Mouse (Mus musculus): ENCODE results near the gene Wbp4. TPM values are rescaled to one million over a fixed set of nuclear protein-coding genes. Genes with fewer than 3 reads are reported as not detected.
"Not testable (repeated sequence)": the region's sequence is repeated elsewhere in the genome, so short reads cannot be mapped to it uniquely, and the experiment has no call there.

Gene Wbp4
- total RNA-seq (2014; rRNA removed) (6.1 and 7.7 TPM in 2 replicates), polyA plus RNA-seq (2012; rRNA removed) (2.1 and 2.5 TPM in 2 replicates)

- H3K4me3 ChIP-seq (ENCODE audit: insufficient read depth, low read depth, low read length): peak within 1 kb of the TSS; percentile 100
- peaks cover 20% of the 10 kb centered on the region for H3K4me1 ChIP-seq (ENCODE audit: control insufficient read depth, insufficient read depth, low read length)
- H3K36me3 ChIP-seq (ENCODE audit: control insufficient read depth, insufficient read depth, low read length): peaks cover 4% of the 10 kb centered on the region
- no peaks in the 10 kb centered on the region for H3K27me3 ChIP-seq (ENCODE audit: control insufficient read depth, insufficient read depth, low read length)
- peaks cover 32% of the 10 kb centered on the region for H3K79me2 ChIP-seq (ENCODE audit: control insufficient read depth, insufficient read depth, low read length)
- DNase-seq (ENCODE audit: extremely low read depth, low read depth, low spot score): peak; percentile 74
- WGBS: under 1% methylated on average over 86 of the region's 86 CpGs
- TF ChIP-seq POLR2A (IDR thresholded peaks at IDR 0.05; ENCODE audit: extremely low read depth, insufficient read depth, low read length) (0 out of 2 replicates have a peak, but pooled peaks have one; percentile 35), CTCF (IDR thresholded peaks at IDR 0.05; ENCODE audit: low read depth, low read length) (no peak)
- H3K27ac ChIP-seq (replicated peaks; ENCODE audit: insufficient read depth, low read depth, low read length): peak within 1 kb of the TSS; percentile 98
- H3K9ac ChIP-seq (ENCODE audit: low read depth, low read length): peak within 1 kb of the TSS; percentile 97
Observed at GRCm38 (mm10) chr14:79481339-79482151, at the start of gene Wbp4. Gene Wbp4, minus strand, starts transcription at chr14:79481520.

GRCm38 (mm10) chr14:79530761-79531160, 49.4 kb upstream of the Wbp4 start:
- H3K4me3 ChIP-seq (ENCODE audit: insufficient read depth, low read depth, low read length): no peak overlapping the region
- no peak overlapping the region for H3K27ac ChIP-seq (replicated peaks; ENCODE audit: insufficient read depth, low read depth, low read length)
- 86% methylated on average over 6 of the region's 6 CpGs for WGBS
- H3K4me1 ChIP-seq (ENCODE audit: control insufficient read depth, insufficient read depth, low read length): peaks cover 8% of the 10 kb centered on the region; the same call in 1 of the 2 replicates
- no peak overlapping the region for H3K9ac ChIP-seq (ENCODE audit: low read depth, low read length)
- H3K79me2 ChIP-seq (ENCODE audit: control insufficient read depth, insufficient read depth, low read length): peaks cover 35% of the 10 kb centered on the region; the same call in 1 of the 2 replicates
- no peaks in the 10 kb centered on the region for H3K27me3 ChIP-seq (ENCODE audit: control insufficient read depth, insufficient read depth, low read length)
- TF ChIP-seq CTCF (IDR thresholded peaks at IDR 0.05; ENCODE audit: low read depth, low read length) (no peak), POLR2A (IDR thresholded peaks at IDR 0.05; ENCODE audit: extremely low read depth, insufficient read depth, low read length) (no peak)
- no peak for DNase-seq (ENCODE audit: extremely low read depth, low read depth, low spot score)
- no peaks in the 10 kb centered on the region for H3K36me3 ChIP-seq (ENCODE audit: control insufficient read depth, insufficient read depth, low read length)

GRCm38 (mm10) chr14:79529581-79530554, 48.5 kb upstream of the Wbp4 start:
- Histone ChIP-seq H3K79me2 (ENCODE audit: control insufficient read depth, insufficient read depth, low read length) (peaks cover 36% of the 10 kb centered on the region; the same call in 1 of the 2 replicates), H3K36me3 (ENCODE audit: control insufficient read depth, insufficient read depth, low read length) (no peaks in the 10 kb centered on the region), H3K27ac (replicated peaks; ENCODE audit: insufficient read depth, low read depth, low read length) (no peak overlapping the region), H3K4me3 (ENCODE audit: insufficient read depth, low read depth, low read length) (no peak overlapping the region), H3K27me3 (ENCODE audit: control insufficient read depth, insufficient read depth, low read length) (no peaks in the 10 kb centered on the region), H3K4me1 (ENCODE audit: control insufficient read depth, insufficient read depth, low read length) (peaks cover 8% of the 10 kb centered on the region; the same call in 1 of the 2 replicates), H3K9ac (ENCODE audit: low read depth, low read length) (no peak overlapping the region)
- no peak for DNase-seq (ENCODE audit: extremely low read depth, low read depth, low spot score)
- WGBS: 87% methylated on average over 10 of the region's 10 CpGs
- no peak for TF ChIP-seq CTCF (IDR thresholded peaks at IDR 0.05; ENCODE audit: low read depth, low read length)
- no peak for TF ChIP-seq POLR2A (IDR thresholded peaks at IDR 0.05; ENCODE audit: extremely low read depth, insufficient read depth, low read length)

GRCm38 (mm10) chr14:79527704-79528103, 46.4 kb upstream of the Wbp4 start:
- Histone ChIP-seq H3K36me3 (ENCODE audit: control insufficient read depth, insufficient read depth, low read length) (no peaks in the 10 kb centered on the region; the same call in 1 of the 2 replicates), H3K27me3 (ENCODE audit: control insufficient read depth, insufficient read depth, low read length) (no peaks in the 10 kb centered on the region), H3K9ac (ENCODE audit: low read depth, low read length) (no peak overlapping the region), H3K4me3 (ENCODE audit: insufficient read depth, low read depth, low read length) (no peak overlapping the region), H3K79me2 (ENCODE audit: control insufficient read depth, insufficient read depth, low read length) (peaks cover 44% of the 10 kb centered on the region), H3K4me1 (ENCODE audit: control insufficient read depth, insufficient read depth, low read length) (no peaks in the 10 kb centered on the region), H3K27ac (replicated peaks; ENCODE audit: insufficient read depth, low read depth, low read length) (no peak overlapping the region)
- TF ChIP-seq CTCF (IDR thresholded peaks at IDR 0.05; ENCODE audit: low read depth, low read length) (no peak), POLR2A (IDR thresholded peaks at IDR 0.05; ENCODE audit: extremely low read depth, insufficient read depth, low read length) (no peak)
- WGBS: 66% methylated on average over 6 of the region's 6 CpGs
- DNase-seq (ENCODE audit: extremely low read depth, low read depth, low spot score): no peak

- WGBS: 97% methylated on average over 12 of the region's 12 CpGs
- H3K27ac ChIP-seq (replicated peaks; ENCODE audit: insufficient read depth, low read depth, low read length); DNase-seq (ENCODE audit: extremely low read depth, low read depth, low spot score); H3K9ac ChIP-seq (ENCODE audit: low read depth, low read length); H3K36me3 ChIP-seq (ENCODE audit: control insufficient read depth, insufficient read depth, low read length); H3K4me3 ChIP-seq (ENCODE audit: insufficient read depth, low read depth, low read length); H3K27me3 ChIP-seq (ENCODE audit: control insufficient read depth, insufficient read depth, low read length); H3K4me1 ChIP-seq (ENCODE audit: control insufficient read depth, insufficient read depth, low read length): not testable (repeated sequence)
- H3K79me2 ChIP-seq (ENCODE audit: control insufficient read depth, insufficient read depth, low read length): peaks cover 42% of the 10 kb centered on the region
Observed at GRCm38 (mm10) chr14:79526106-79526505, 44.8 kb upstream of the Wbp4 start.
